Mouse (Mus musculus): ENCODE results near the gene Ugt1a5. TPM values are rescaled to one million over a fixed set of nuclear protein-coding genes. Genes with fewer than 3 reads are reported as not detected.
A peak's percentile ranks its signal among the peaks of the same experiment; 100 is the strongest.

The Ugt1a5 gene
- polyA plus RNA-seq, 1 experiment from 2014 or later = not detected

GRCm38 (mm10) chr1:88179657-88180056 lies 13.8 kb downstream of the Ugt1a5 start:
- Histone ChIP-seq H3K4me3 (replicated peaks; ENCODE audit: low read depth, low read length) (no peak overlapping the region), H3K27ac (replicated peaks; ENCODE audit: low read depth, low read length) (no peak overlapping the region), H3K36me3 (ENCODE audit: control insufficient read depth, insufficient read depth, low read length) (no peaks in the 10 kb centered on the region), H3K9me3 (ENCODE audit: control insufficient read depth, low read length) (peaks cover 8% of the 10 kb centered on the region; the same call in 1 of the 2 replicates), H3K27me3 (ENCODE audit: control insufficient read depth, insufficient read depth, low read length) (no peaks in the 10 kb centered on the region), H3K4me1 (ENCODE audit: control insufficient read depth, insufficient read depth, low read length) (no peaks in the 10 kb centered on the region), H3K4me2 (ENCODE audit: low read length) (no peak overlapping the region), H3K9ac (replicated peaks; ENCODE audit: low read length) (no peak overlapping the region)
- ATAC-seq (ENCODE audit: low FRiP score, low TSS enrichment) (no peak), DNase-seq (no peak)
- WGBS = 100% methylated on average over 1 of the region's 1 CpGs

- no peaks in the 10 kb centered on the region for H3K9me3 ChIP-seq (ENCODE audit: control insufficient read depth, low read length)
- no peaks in the 10 kb centered on the region for H3K27me3 ChIP-seq (ENCODE audit: control insufficient read depth, insufficient read depth, low read length)
- no peak overlapping the region for H3K4me2 ChIP-seq (ENCODE audit: low read length)
- H3K9ac ChIP-seq (replicated peaks; ENCODE audit: low read length) = no peak overlapping the region
- no peak overlapping the region for H3K27ac ChIP-seq (replicated peaks; ENCODE audit: low read depth, low read length)
- no peaks in the 10 kb centered on the region for H3K36me3 ChIP-seq (ENCODE audit: control insufficient read depth, insufficient read depth, low read length)
- 92% methylated on average over 5 of the region's 5 CpGs for WGBS
- no peak overlapping the region for H3K4me3 ChIP-seq (replicated peaks; ENCODE audit: low read depth, low read length)
- no peaks in the 10 kb centered on the region for H3K4me1 ChIP-seq (ENCODE audit: control insufficient read depth, insufficient read depth, low read length)
- DNase-seq = no peak
- ATAC-seq (ENCODE audit: low FRiP score, low TSS enrichment) = no peak
Measured at GRCm38 (mm10) chr1:88186325-88186935, 20.6 kb downstream of the Ugt1a5 start.

GRCm38 (mm10) chr1:88192136-88192535 lies 26.3 kb downstream of the Ugt1a5 start:
- Histone ChIP-seq H3K36me3 (ENCODE audit: control insufficient read depth, insufficient read depth, low read length) (no peaks in the 10 kb centered on the region), H3K4me2 (ENCODE audit: low read length) (no peak overlapping the region), H3K4me1 (ENCODE audit: control insufficient read depth, insufficient read depth, low read length) (no peaks in the 10 kb centered on the region), H3K27ac (replicated peaks; ENCODE audit: low read depth, low read length) (no peak overlapping the region), H3K9ac (replicated peaks; ENCODE audit: low read length) (no peak overlapping the region), H3K9me3 (ENCODE audit: control insufficient read depth, low read length) (no peaks in the 10 kb centered on the region), H3K4me3 (replicated peaks; ENCODE audit: low read depth, low read length) (no peak overlapping the region), H3K27me3 (ENCODE audit: control insufficient read depth, insufficient read depth, low read length) (no peaks in the 10 kb centered on the region)
- WGBS = 69% methylated on average over 3 of the region's 3 CpGs
- no peak for ATAC-seq (ENCODE audit: low FRiP score, low TSS enrichment)
- no peak for DNase-seq

GRCm38 (mm10) chr1:88195687-88196086 lies 29.9 kb downstream of the Ugt1a5 start:
- Histone ChIP-seq H3K27ac (replicated peaks; ENCODE audit: low read depth, low read length) (no peak overlapping the region), H3K27me3 (ENCODE audit: control insufficient read depth, insufficient read depth, low read length) (no peaks in the 10 kb centered on the region), H3K9ac (replicated peaks; ENCODE audit: low read length) (no peak overlapping the region), H3K36me3 (ENCODE audit: control insufficient read depth, insufficient read depth, low read length) (no peaks in the 10 kb centered on the region), H3K4me1 (ENCODE audit: control insufficient read depth, insufficient read depth, low read length) (no peaks in the 10 kb centered on the region), H3K4me3 (replicated peaks; ENCODE audit: low read depth, low read length) (no peak overlapping the region), H3K4me2 (ENCODE audit: low read length) (no peak overlapping the region), H3K9me3 (ENCODE audit: control insufficient read depth, low read length) (no peaks in the 10 kb centered on the region)
- WGBS = 93% methylated on average over 1 of the region's 1 CpGs
- ATAC-seq (ENCODE audit: low FRiP score, low TSS enrichment) (no peak), DNase-seq (no peak)

GRCm38 (mm10) chr1:88197443-88197842 lies 31.6 kb downstream of the Ugt1a5 start:
- 79% methylated on average over 3 of the region's 3 CpGs for WGBS
- ATAC-seq (ENCODE audit: low FRiP score, low TSS enrichment) (no peak), DNase-seq (no peak)
- H3K4me3 ChIP-seq (replicated peaks; ENCODE audit: low read depth, low read length) = no peak overlapping the region
- no peaks in the 10 kb centered on the region for H3K4me1 ChIP-seq (ENCODE audit: control insufficient read depth, insufficient read depth, low read length)
- no peak overlapping the region for H3K4me2 ChIP-seq (ENCODE audit: low read length)
- no peaks in the 10 kb centered on the region for H3K9me3 ChIP-seq (ENCODE audit: control insufficient read depth, low read length)
- no peak overlapping the region for H3K9ac ChIP-seq (replicated peaks; ENCODE audit: low read length)
- no peaks in the 10 kb centered on the region for H3K36me3 ChIP-seq (ENCODE audit: control insufficient read depth, insufficient read depth, low read length)
- H3K27ac ChIP-seq (replicated peaks; ENCODE audit: low read depth, low read length) = no peak overlapping the region
- H3K27me3 ChIP-seq (ENCODE audit: control insufficient read depth, insufficient read depth, low read length) = no peaks in the 10 kb centered on the region

- Histone ChIP-seq H3K9me3 (ENCODE audit: control insufficient read depth, low read length) (peaks cover 19% of the 10 kb centered on the region), H3K36me3 (ENCODE audit: control insufficient read depth, insufficient read depth, low read length) (no peaks in the 10 kb centered on the region), H3K4me3 (replicated peaks; ENCODE audit: low read depth, low read length) (no peak overlapping the region), H3K4me1 (ENCODE audit: control insufficient read depth, insufficient read depth, low read length) (0 out of 2 replicates have a peak, but pooled peaks cover 1% of the 10 kb centered on the region), H3K9ac (replicated peaks; ENCODE audit: low read length) (no peak overlapping the region), H3K27me3 (ENCODE audit: control insufficient read depth, insufficient read depth, low read length) (no peaks in the 10 kb centered on the region), H3K27ac (replicated peaks; ENCODE audit: low read depth, low read length) (no peak overlapping the region), H3K4me2 (ENCODE audit: low read length) (no peak overlapping the region)
- DNase-seq (no peak), ATAC-seq (ENCODE audit: low FRiP score, low TSS enrichment) (no peak)
- 80% methylated on average over 2 of the region's 2 CpGs for WGBS
Measured at GRCm38 (mm10) chr1:88199996-88200395, 34.2 kb downstream of the Ugt1a5 start.

- WGBS = 89% methylated on average over 7 of the region's 7 CpGs
- no peak for ATAC-seq (ENCODE audit: low FRiP score, low TSS enrichment)
Measured at GRCm38 (mm10) chr1:88200456-88200855, 34.6 kb downstream of the Ugt1a5 start, which contains the start of gene Ugt1a2. Gene Ugt1a2 (plus strand): TSS chr1:88200601.

GRCm38 (mm10) chr1:88205294-88205922 lies 39.6 kb downstream of the Ugt1a5 start, which contains the start of gene Dnajb3:
Gene Dnajb3 (minus strand): TSS chr1:88205782.
- H3K4me2 ChIP-seq (ENCODE audit: low read length) = peak within 1 kb of the TSS; percentile 72
- peak; percentile 99 for ATAC-seq (ENCODE audit: low FRiP score, low TSS enrichment)
- H3K4me1 ChIP-seq (ENCODE audit: control insufficient read depth, insufficient read depth, low read length) = 0 out of 2 replicates have a peak, but pooled peaks cover 5% of the 10 kb centered on the region
- H3K36me3 ChIP-seq (ENCODE audit: control insufficient read depth, insufficient read depth, low read length) = no peaks in the 10 kb centered on the region
- peak within 1 kb of the TSS; percentile 77 for H3K9ac ChIP-seq (replicated peaks; ENCODE audit: low read length)
- peak within 1 kb of the TSS; percentile 52; the same call in 1 of the 2 replicates for H3K27ac ChIP-seq (replicated peaks; ENCODE audit: low read depth, low read length)
- no peaks in the 10 kb centered on the region for H3K27me3 ChIP-seq (ENCODE audit: control insufficient read depth, insufficient read depth, low read length)
- DNase-seq = peak; percentile 96
- WGBS = 7% methylated on average over 62 of the region's 62 CpGs
- peak within 1 kb of the TSS; percentile 47 for H3K4me3 ChIP-seq (replicated peaks; ENCODE audit: low read depth, low read length)
- H3K9me3 ChIP-seq (ENCODE audit: control insufficient read depth, low read length) = peaks cover 22% of the 10 kb centered on the region

More at GRCm38 (mm10) chr1:88200456-88200855, 34.6 kb downstream of the Ugt1a5 start, which contains the start of gene Ugt1a2:
- Histone ChIP-seq H3K4me3 (replicated peaks; ENCODE audit: low read depth, low read length) (no peak within 1 kb of the TSS), H3K27me3 (ENCODE audit: control insufficient read depth, insufficient read depth, low read length) (no peaks in the 10 kb centered on the region), H3K27ac (replicated peaks; ENCODE audit: low read depth, low read length) (no peak within 1 kb of the TSS), H3K36me3 (ENCODE audit: control insufficient read depth, insufficient read depth, low read length) (no peaks in the 10 kb centered on the region), H3K4me2 (ENCODE audit: low read length) (no peak within 1 kb of the TSS), H3K9me3 (ENCODE audit: control insufficient read depth, low read length) (peaks cover 22% of the 10 kb centered on the region), H3K4me1 (ENCODE audit: control insufficient read depth, insufficient read depth, low read length) (0 out of 2 replicates have a peak, but pooled peaks cover 5% of the 10 kb centered on the region), H3K9ac (replicated peaks; ENCODE audit: low read length) (no peak within 1 kb of the TSS)
- DNase-seq = no peak

Data from midbrain, embryonic 14.5 days (tissue).